Mouse (Mus musculus) thymus, adult 2 months (tissue): ENCODE data around the gene Yipf1. TPM values are rescaled to one million over a fixed set of nuclear protein-coding genes. Genes with fewer than 3 reads are reported as not detected.

Source experiments
- DNase-seq: peaks from one replicate; pipeline ENCODE4 v3.0.0; 2021
- H3K27ac ChIP-seq: fragments of 200-500 bp; 2 replicates; pipeline ENCODE4 v1.5.1; 2012; ENCODE audit warnings: low read length, control low read depth; ENCODE audit not compliant: control insufficient read depth, insufficient read depth
- H3K27me3 ChIP-seq: fragments of 200-500 bp; 2 replicates; pipeline ENCODE4 v1.6.1; 2012; ENCODE audit warnings: mild to moderate bottlenecking, low read length, moderate library complexity, mixed read lengths; ENCODE audit not compliant: control insufficient read depth, insufficient read depth
- H3K36me3 ChIP-seq: fragments of 200-500 bp; 2 replicates; pipeline ENCODE4 v1.6.1; 2012; ENCODE audit warnings: mild to moderate bottlenecking, low read length, moderate library complexity; ENCODE audit not compliant: control insufficient read depth, insufficient read depth
- H3K4me1 ChIP-seq: fragments of 200-500 bp; replicated peaks from 2 replicates; pipeline ENCODE4 v1.6.1; 2012; ENCODE audit warnings: low read length; ENCODE audit not compliant: control insufficient read depth, insufficient read depth
- H3K4me3 ChIP-seq: fragments of 200-500 bp; 2 replicates; pipeline ENCODE4 v1.5.1; 2012; ENCODE audit warnings: mild to moderate bottlenecking, low read length, control low read depth, moderate library complexity; ENCODE audit not compliant: control insufficient read depth, insufficient read depth
- CTCF ChIP-seq: fragments of 200-500 bp; IDR thresholded peaks from 2 replicates; pipeline ENCODE4 v1.5.1; 2012; ENCODE audit warnings: mild to moderate bottlenecking, control low read depth, low read length, moderate library complexity, borderline replicate concordance; ENCODE audit not compliant: control insufficient read depth, poor library complexity, insufficient read depth; ENCODE audit errors: extremely low read depth
- POLR2A ChIP-seq: fragments of 200-500 bp; IDR thresholded peaks from 2 replicates; pipeline ENCODE4 v1.6.1; 2012; ENCODE audit warnings: mild to moderate bottlenecking, low read length, control low read depth, moderate library complexity; ENCODE audit not compliant: control insufficient read depth, poor library complexity, insufficient read depth; ENCODE audit errors: extremely low read depth
- WGBS: fragments of 180-500 bp; shearing (Covaris S2); methylation state at CpG from one replicate; pipeline ENCODE4 v1.1.7; 2018; 5-methylcytosine and 5-hydroxymethylcytosine counted together
- polyA plus RNA-seq: library from polyadenylated mRNA; depleted of rRNA; stranded (reverse); fragments of >200 nt; gene quantifications from 2 replicates; pipeline ENCODE4 v1.2.3, GENCODE M21; 2012

Gene Yipf1
- polyA plus RNA-seq, 1 experiment, result 57.1 TPM

DNA sequence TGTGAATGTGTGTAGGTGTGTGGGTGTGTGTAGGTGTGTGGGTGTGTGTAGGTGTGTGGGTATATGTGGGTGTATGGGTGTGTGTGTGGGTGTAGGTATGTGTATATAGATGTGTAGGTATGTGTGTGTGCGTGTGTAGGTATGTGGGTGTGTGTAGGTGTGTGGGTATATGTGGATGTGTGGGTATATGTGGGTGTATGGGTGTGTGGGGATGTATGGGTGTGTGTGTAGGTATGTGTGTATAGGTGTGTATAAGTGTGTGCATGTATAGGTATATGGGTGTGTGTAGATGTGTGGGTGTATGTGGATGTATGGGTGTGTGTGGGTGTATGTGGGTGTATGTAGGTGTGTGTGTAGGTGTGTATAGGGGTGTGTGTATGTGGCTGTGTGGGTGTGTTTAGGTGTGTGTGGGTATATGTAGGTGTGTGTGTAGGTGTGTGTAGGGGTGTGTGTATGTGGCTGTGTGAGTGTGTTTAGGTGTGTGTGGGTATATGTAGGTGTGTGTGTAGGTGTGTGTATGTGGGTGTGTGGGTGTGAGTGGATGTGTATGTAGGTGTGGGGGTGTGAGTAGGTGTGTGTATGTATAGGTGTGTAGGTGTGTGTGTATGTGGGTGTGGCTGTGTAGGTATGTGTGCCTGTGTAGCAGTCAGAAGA is 13.1 kb upstream of the Yipf1 start:
- no peak overlapping the region for H3K4me3 ChIP-seq
- DNase-seq, result no peak
- peaks cover 29% of the 10 kb centered on the region for H3K4me1 ChIP-seq
- H3K27ac ChIP-seq, result no peak overlapping the region
- H3K36me3 ChIP-seq, result no peaks in the 10 kb centered on the region
- no peaks in the 10 kb centered on the region for H3K27me3 ChIP-seq
- WGBS, result 97% methylated on average over 1 of the region's 1 CpGs
- no peak for TF ChIP-seq CTCF
- TF ChIP-seq POLR2A, result no peak

DNA sequence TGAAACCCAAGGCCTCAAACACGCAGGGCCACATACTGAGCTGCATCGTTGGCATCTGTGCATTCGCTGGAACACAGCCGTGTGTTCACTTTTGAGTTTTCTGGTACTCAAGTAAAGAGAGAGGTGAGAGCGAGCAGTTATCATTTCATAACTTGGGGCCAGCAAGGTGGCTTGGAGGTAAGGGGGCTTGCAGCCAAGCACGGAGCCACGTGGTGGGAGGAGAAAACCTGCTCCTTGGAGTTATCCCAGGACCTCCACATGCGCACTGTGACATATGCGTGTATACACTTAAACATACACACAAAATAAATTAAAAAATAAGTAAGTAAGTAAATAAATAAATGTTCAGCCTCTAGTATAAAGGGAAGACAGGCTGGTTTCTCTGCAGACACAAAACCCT is 11.9 kb upstream of the Yipf1 start:
- TF ChIP-seq CTCF (no peak), POLR2A (no peak)
- H3K27me3 ChIP-seq, result no peaks in the 10 kb centered on the region
- peaks cover 29% of the 10 kb centered on the region for H3K4me1 ChIP-seq
- peak overlapping the region; percentile 47; the same call in 1 of the 2 replicates for H3K27ac ChIP-seq
- H3K36me3 ChIP-seq, result no peaks in the 10 kb centered on the region
- WGBS, result 83% methylated on average over 9 of the region's 9 CpGs
- no peak for DNase-seq
- no peak overlapping the region for H3K4me3 ChIP-seq

- no peaks in the 10 kb centered on the region for H3K36me3 ChIP-seq
- no peak for DNase-seq
- H3K4me1 ChIP-seq, result peaks cover 29% of the 10 kb centered on the region
- H3K27me3 ChIP-seq, result no peaks in the 10 kb centered on the region
- H3K4me3 ChIP-seq, result no peak overlapping the region
- TF ChIP-seq POLR2A (no peak), CTCF (no peak)
- H3K27ac ChIP-seq, result no peak overlapping the region
- 57% methylated on average over 4 of the region's 4 CpGs for WGBS
Observed at GRCm38 (mm10) chr4:107302832-107303231, 11.3 kb upstream of the Yipf1 start.

DNA sequence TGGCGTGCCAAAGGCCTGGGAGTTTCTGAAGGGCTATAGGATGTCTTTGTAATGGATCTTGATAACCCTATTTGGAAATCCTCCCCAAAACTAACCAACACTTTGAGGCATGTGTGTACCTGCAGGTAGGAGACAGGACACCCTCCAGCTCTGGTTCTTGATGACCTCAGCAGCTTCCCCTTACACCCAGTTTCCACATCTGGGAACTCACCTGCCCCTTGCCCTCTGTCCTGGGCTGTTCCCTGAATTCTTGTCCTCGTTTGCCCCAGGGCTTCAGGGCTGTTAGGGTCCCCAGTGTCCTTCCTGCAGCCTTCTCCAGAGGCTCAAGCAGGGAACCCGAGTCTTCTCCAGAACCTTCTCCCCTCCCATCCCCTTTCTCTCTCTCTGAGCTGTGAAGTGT is 10.6 kb upstream of the Yipf1 start:
- no peaks in the 10 kb centered on the region for H3K27me3 ChIP-seq
- 83% methylated on average over 3 of the region's 3 CpGs for WGBS
- H3K4me3 ChIP-seq, result no peak overlapping the region
- H3K27ac ChIP-seq, result no peak overlapping the region
- no peak for DNase-seq
- H3K4me1 ChIP-seq, result peaks cover 29% of the 10 kb centered on the region
- no peaks in the 10 kb centered on the region for H3K36me3 ChIP-seq
- no peak for TF ChIP-seq CTCF
- TF ChIP-seq POLR2A, result no peak

- no peak within 1 kb of the TSS for H3K4me3 ChIP-seq
- no peak for DNase-seq
- H3K27ac ChIP-seq, result no peak within 1 kb of the TSS
- no peaks in the 10 kb centered on the region for H3K27me3 ChIP-seq
- peaks cover 25% of the 10 kb centered on the region for H3K4me1 ChIP-seq
- 83% methylated on average over 6 of the region's 6 CpGs for WGBS
- no peaks in the 10 kb centered on the region for H3K36me3 ChIP-seq
- no peak for TF ChIP-seq CTCF
- no peak for TF ChIP-seq POLR2A
Observed at GRCm38 (mm10) chr4:107306966-107307365, 7.2 kb upstream of the Yipf1 start, which contains the start of gene Dio1. TSS of gene Dio1 (minus strand) at chr4:107307169.

DNA sequence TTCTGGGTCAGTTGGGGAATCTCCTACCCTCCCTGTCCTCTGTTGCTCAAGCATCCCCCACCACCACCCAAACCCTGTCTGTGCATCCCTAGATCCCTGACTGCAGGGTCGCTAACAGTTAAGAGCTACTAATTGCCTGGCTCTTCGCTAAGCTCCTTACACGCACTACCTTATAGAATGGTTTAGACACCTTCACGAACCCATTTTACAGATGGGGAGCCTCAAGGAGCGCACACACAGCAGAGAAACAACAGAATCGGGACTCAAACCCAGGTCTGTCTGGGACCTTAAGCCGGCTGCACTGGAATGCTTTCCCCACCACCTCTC is 279 bp downstream of the Yipf1 start:
- Histone ChIP-seq H3K36me3 (peaks cover 17% of the 10 kb centered on the region), H3K27ac (no peak overlapping the region), H3K4me3 (peak overlapping the region; percentile 88), H3K4me1 (peaks cover 12% of the 10 kb centered on the region), H3K27me3 (no peaks in the 10 kb centered on the region)
- 12% methylated on average over 7 of the region's 7 CpGs for WGBS
- DNase-seq, result no peak
- TF ChIP-seq CTCF, result no peak
- no peak for TF ChIP-seq POLR2A

- 94% methylated on average over 8 of the region's 8 CpGs for WGBS
- no peak for DNase-seq
- Histone ChIP-seq H3K4me3 (no peak overlapping the region), H3K27me3 (no peaks in the 10 kb centered on the region), H3K4me1 (peaks cover 10% of the 10 kb centered on the region), H3K36me3 (peaks cover 54% of the 10 kb centered on the region), H3K27ac (no peak overlapping the region)
- TF ChIP-seq CTCF (no peak), POLR2A (no peak)
Observed at GRCm38 (mm10) chr4:107318646-107319045, 4.5 kb downstream of the Yipf1 start.
